Mouse (Mus musculus) CH12.LX (cell line): ENCODE data around the gene Tigd2.

Experiments used
- CTCF ChIP-seq, 2 experiments: IDR thresholded peaks in 1 of 2; conservative IDR thresholded peaks in 1 of 2; 2 replicates each; pipeline ENCODE4 v1.5.1; 2011 to 2012; ENCODE audit warnings: low read depth in 2 of 2, low read length in 2 of 2, improper control_type of control experiment in 1 of 2, inconsistent platforms in 1 of 2, mild to moderate bottlenecking in 1 of 2, moderate library complexity in 1 of 2
- E2F4 ChIP-seq: IDR thresholded peaks from 2 replicates; pipeline ENCODE4 v1.6.1; 2011; ENCODE audit warnings: low read depth, low read length, improper control_type of control experiment; ENCODE audit not compliant: insufficient replicate concordance
- ELF1 ChIP-seq: IDR thresholded peaks from 2 replicates; pipeline ENCODE4 v1.6.1; 2014; ENCODE audit warnings: low read depth, mild to moderate bottlenecking, inconsistent platforms, low read length, improper control_type of control experiment
- EP300 ChIP-seq: IDR thresholded peaks from 2 replicates; pipeline ENCODE4 v1.6.1; 2011; ENCODE audit warnings: low read length, improper control_type of control experiment
- HCFC1 ChIP-seq: IDR thresholded peaks from 2 replicates; pipeline ENCODE4 v1.6.1; 2012; ENCODE audit warnings: low read depth, mild to moderate bottlenecking, inconsistent platforms, low read length, improper control_type of control experiment
- MXI1 ChIP-seq: IDR thresholded peaks from 2 replicates; pipeline ENCODE4 v1.6.1; 2011; ENCODE audit warnings: mild to moderate bottlenecking, low read depth, low read length, improper control_type of control experiment
- POLR2A ChIP-seq: IDR thresholded peaks from 2 replicates; pipeline ENCODE4 v1.6.1; 2011; ENCODE audit warnings: low read depth, mild to moderate bottlenecking, improper control_type of control experiment, low read length
- USF2 ChIP-seq: conservative IDR thresholded peaks from 2 replicates; pipeline ENCODE4 v1.6.1; 2011; ENCODE audit warnings: low read depth, low read length, improper control_type of control experiment
- ZC3H11A ChIP-seq: IDR thresholded peaks from 2 replicates; pipeline ENCODE4 v1.6.1; 2012; ENCODE audit warnings: low read depth, mild to moderate bottlenecking, inconsistent platforms, low read length, improper control_type of control experiment

DNA sequence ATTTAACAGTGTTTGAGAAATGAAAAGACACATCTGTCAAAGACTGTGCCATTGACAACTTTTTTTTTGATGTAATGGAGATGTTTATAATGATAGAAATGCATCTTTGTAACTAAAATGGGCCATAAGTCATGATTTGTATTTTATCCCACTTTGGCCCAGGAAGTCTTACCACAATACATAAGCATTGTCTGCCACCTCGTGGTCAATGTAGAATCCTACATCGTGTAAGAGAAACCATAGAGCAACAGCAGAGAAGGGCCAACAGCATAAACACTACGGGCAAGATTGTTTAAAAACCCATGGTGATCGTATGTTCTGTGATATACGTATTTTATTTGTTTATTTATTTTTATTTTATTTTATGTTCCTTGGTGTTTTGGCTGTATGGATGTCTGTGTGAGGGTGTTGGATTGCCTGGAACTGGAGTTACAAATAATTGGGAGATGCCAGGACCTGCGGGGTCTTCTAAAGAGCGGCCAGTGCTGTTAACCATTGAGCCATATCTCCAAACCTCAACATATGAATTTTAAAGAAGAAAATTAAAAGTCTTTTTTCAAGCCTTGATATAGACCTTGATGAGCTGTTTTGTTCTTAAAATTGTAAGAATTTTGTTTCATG, 28.2 kb upstream of the Tigd2 start:
- TF ChIP-seq POLR2A: no peak
- TF ChIP-seq MXI1: no peak
- peak; percentile 45 to 92; a peak in 3 of 4 replicates for TF ChIP-seq CTCF (conservative IDR thresholded peaks at IDR 0.05 in 1 of 2, IDR thresholded peaks at IDR 0.05 in 1 of 2; ENCODE audit: low read depth in 2 of 2, low read length in 2 of 2)
- no peak for TF ChIP-seq HCFC1
- no peak for TF ChIP-seq USF2
- TF ChIP-seq EP300: no peak
- TF ChIP-seq ELF1: no peak
- peak; percentile 79 for TF ChIP-seq ZC3H11A
- no peak for TF ChIP-seq E2F4
